Mouse (Mus musculus): ENCODE results near the gene Onecut3. TPM values are rescaled to one million over a fixed set of nuclear protein-coding genes. Genes with fewer than 3 reads are reported as not detected.
A peak's percentile ranks its signal among the peaks of the same experiment; 100 is the strongest.

The Onecut3 gene
- polyA plus RNA-seq, 1 experiment from 2014 or later, result not detected

DNA sequence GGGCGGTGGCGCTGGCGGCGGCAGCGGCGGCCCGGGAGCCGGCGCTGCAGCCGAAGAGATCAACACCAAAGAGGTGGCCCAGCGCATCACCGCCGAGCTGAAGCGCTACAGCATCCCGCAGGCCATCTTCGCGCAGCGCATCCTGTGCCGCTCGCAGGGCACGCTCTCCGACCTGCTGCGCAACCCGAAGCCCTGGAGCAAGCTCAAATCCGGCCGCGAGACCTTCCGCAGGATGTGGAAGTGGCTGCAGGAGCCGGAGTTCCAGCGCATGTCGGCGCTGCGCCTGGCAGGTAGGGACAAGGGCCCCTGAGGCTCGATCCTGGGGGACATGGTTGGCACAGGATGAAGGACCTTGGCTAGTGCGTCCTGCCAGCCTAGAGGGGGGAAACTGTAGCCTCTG, 1.3 kb downstream of the Onecut3 start:
- ATAC-seq (ENCODE audit: low read depth), result no peak
- WGBS, result 0% methylated on average over 35 of the region's 35 CpGs
- Histone ChIP-seq H3K4me3 (ENCODE audit: low read length) (peak overlapping the region; percentile 45), H3K9me3 (ENCODE audit: control insufficient read depth, low read length) (no peaks in the 10 kb centered on the region), H3K4me1 (replicated peaks; ENCODE audit: control insufficient read depth, insufficient read depth, low read length) (peaks cover 14% of the 10 kb centered on the region), H3K9ac (ENCODE audit: low read length) (no peak overlapping the region), H3K4me2 (ENCODE audit: low read depth, low read length) (peak overlapping the region; percentile 70), H3K27me3 (ENCODE audit: control insufficient read depth, insufficient read depth, low read depth, low read length) (peaks cover 98% of the 10 kb centered on the region), H3K36me3 (ENCODE audit: control insufficient read depth, insufficient read depth, low read length) (no peaks in the 10 kb centered on the region), H3K27ac (ENCODE audit: low read length) (no peak overlapping the region)

DNA sequence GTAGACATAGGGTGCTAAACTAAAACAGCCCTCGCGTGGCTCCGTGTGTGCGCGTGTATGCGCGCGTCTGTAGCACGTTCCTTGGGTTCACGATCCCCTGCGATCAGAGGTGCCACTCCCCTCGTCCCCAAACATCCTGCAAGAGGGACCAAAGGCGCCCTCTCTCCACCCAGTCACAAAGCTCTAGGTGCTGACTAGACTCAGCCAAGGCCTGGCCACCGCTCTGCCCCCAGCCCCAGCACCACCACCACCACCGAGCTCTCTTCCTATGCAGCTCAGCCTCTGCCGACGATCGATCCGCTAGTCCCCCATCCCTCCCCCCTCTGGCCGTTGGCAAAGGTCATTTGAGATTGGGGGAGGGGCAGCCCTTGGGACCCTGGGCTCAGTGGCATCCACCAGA, 1.8 kb downstream of the Onecut3 start:
- WGBS, result 2% methylated on average over 20 of the region's 20 CpGs
- Histone ChIP-seq H3K36me3 (ENCODE audit: control insufficient read depth, insufficient read depth, low read length) (no peaks in the 10 kb centered on the region), H3K9ac (ENCODE audit: low read length) (no peak overlapping the region), H3K4me3 (ENCODE audit: low read length) (no peak overlapping the region), H3K4me2 (ENCODE audit: low read depth, low read length) (no peak overlapping the region), H3K27me3 (ENCODE audit: control insufficient read depth, insufficient read depth, low read depth, low read length) (peaks cover 98% of the 10 kb centered on the region), H3K4me1 (replicated peaks; ENCODE audit: control insufficient read depth, insufficient read depth, low read length) (peaks cover 14% of the 10 kb centered on the region), H3K9me3 (ENCODE audit: control insufficient read depth, low read length) (no peaks in the 10 kb centered on the region), H3K27ac (ENCODE audit: low read length) (no peak overlapping the region)
- no peak for ATAC-seq (ENCODE audit: low read depth)

DNA sequence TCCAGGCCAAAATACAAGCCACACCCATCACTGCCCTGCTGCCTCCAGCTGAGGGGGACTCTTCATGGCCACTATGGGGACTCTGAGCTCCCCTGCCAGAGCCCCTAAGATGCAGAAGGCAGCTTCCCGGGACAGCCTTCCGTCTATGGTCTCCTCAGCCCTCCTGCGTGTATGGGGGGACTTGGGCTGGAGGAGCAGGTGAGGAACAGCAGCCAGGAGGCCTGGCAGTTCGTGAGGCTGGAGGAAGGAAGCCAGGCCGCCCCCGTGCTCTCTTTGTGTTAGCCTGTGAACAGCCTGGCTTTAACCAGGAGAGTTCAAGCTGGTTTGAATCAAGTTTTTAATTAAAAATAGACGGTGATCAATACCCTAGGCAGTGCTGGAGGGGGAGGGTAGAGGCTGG, 7.7 kb downstream of the Onecut3 start:
- Histone ChIP-seq H3K4me3 (ENCODE audit: low read length) (no peak overlapping the region), H3K9ac (ENCODE audit: low read length) (no peak overlapping the region), H3K4me2 (ENCODE audit: low read depth, low read length) (no peak overlapping the region), H3K36me3 (ENCODE audit: control insufficient read depth, insufficient read depth, low read length) (no peaks in the 10 kb centered on the region), H3K27ac (ENCODE audit: low read length) (no peak overlapping the region), H3K4me1 (replicated peaks; ENCODE audit: control insufficient read depth, insufficient read depth, low read length) (no peaks in the 10 kb centered on the region), H3K27me3 (ENCODE audit: control insufficient read depth, insufficient read depth, low read depth, low read length) (peaks cover 80% of the 10 kb centered on the region), H3K9me3 (ENCODE audit: control insufficient read depth, low read length) (no peaks in the 10 kb centered on the region)
- no peak for ATAC-seq (ENCODE audit: low read depth)
- 3% methylated on average over 7 of the region's 7 CpGs for WGBS

DNA sequence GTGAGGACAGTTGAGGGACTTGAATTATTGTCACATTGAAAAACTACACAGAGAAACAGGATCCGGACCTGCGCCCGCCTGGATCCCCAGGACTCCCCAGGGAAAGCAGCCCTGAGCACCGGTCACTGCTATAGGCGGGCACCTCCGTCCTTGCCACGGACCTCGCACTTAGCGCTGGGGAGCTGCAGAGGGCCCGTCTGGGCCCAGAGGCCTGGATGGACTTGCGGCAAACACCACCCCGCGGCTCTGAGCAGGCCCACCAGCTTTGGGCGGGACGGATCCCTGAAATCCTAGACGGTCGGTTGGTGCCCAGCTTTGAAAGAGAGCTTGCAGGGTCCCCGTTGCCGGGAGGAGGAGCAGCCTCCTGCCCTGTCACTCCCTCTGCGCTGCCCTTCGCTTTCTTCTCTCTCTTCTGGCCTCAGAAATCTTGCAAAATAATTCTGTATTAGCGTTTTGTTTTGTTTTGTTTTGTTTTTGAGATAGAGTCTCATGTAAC, 8.2 kb downstream of the Onecut3 start:
- H3K27me3 ChIP-seq (ENCODE audit: control insufficient read depth, insufficient read depth, low read depth, low read length), result peaks cover 78% of the 10 kb centered on the region
- H3K9ac ChIP-seq (ENCODE audit: low read length), result no peak overlapping the region
- WGBS, result 4% methylated on average over 22 of the region's 22 CpGs
- H3K4me2 ChIP-seq (ENCODE audit: low read depth, low read length), result no peak overlapping the region
- ATAC-seq (ENCODE audit: low read depth), result no peak
- H3K27ac ChIP-seq (ENCODE audit: low read length), result no peak overlapping the region
- no peaks in the 10 kb centered on the region for H3K4me1 ChIP-seq (replicated peaks; ENCODE audit: control insufficient read depth, insufficient read depth, low read length)
- no peaks in the 10 kb centered on the region for H3K36me3 ChIP-seq (ENCODE audit: control insufficient read depth, insufficient read depth, low read length)
- H3K4me3 ChIP-seq (ENCODE audit: low read length), result no peak overlapping the region
- H3K9me3 ChIP-seq (ENCODE audit: control insufficient read depth, low read length), result no peaks in the 10 kb centered on the region

DNA sequence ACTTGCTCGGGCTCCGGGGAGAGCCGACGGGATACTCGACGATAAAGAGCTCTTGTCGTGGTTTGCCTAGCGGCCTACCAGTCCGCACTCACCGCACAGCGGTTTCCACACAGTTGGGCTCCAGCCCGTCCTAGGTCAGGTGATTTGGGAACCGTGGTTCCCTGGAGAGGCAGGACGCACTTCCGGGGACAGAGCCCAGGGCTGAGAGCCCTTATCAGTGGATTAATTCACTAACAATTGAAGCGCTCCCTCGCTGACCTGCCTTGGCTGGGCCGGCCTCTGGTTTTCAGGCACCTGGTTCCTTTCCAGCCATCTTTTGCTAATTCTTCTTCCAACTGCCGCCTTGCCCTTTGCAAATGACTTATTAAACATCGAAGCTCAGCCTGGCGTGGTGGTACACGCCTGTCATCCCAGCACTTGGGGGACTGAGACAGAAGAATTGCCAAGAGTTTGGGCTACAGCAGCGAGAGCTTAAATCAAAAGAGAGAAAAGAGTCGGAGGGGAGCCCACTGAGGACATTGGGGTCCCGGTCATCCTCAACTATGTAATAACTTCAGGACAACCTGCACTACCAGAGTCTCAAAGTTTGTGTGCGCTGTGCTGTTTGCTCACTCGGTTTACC, 9.1 kb downstream of the Onecut3 start:
- 2% methylated on average over 27 of the region's 27 CpGs for WGBS
- no peak overlapping the region for H3K4me2 ChIP-seq (ENCODE audit: low read depth, low read length)
- H3K9me3 ChIP-seq (ENCODE audit: control insufficient read depth, low read length), result no peaks in the 10 kb centered on the region
- peaks cover 75% of the 10 kb centered on the region for H3K27me3 ChIP-seq (ENCODE audit: control insufficient read depth, insufficient read depth, low read depth, low read length)
- H3K36me3 ChIP-seq (ENCODE audit: control insufficient read depth, insufficient read depth, low read length), result no peaks in the 10 kb centered on the region
- no peak overlapping the region for H3K4me3 ChIP-seq (ENCODE audit: low read length)
- H3K9ac ChIP-seq (ENCODE audit: low read length), result no peak overlapping the region
- ATAC-seq (ENCODE audit: low read depth), result peak; percentile 82
- H3K4me1 ChIP-seq (replicated peaks; ENCODE audit: control insufficient read depth, insufficient read depth, low read length), result no peaks in the 10 kb centered on the region
- H3K27ac ChIP-seq (ENCODE audit: low read length), result no peak overlapping the region

DNA sequence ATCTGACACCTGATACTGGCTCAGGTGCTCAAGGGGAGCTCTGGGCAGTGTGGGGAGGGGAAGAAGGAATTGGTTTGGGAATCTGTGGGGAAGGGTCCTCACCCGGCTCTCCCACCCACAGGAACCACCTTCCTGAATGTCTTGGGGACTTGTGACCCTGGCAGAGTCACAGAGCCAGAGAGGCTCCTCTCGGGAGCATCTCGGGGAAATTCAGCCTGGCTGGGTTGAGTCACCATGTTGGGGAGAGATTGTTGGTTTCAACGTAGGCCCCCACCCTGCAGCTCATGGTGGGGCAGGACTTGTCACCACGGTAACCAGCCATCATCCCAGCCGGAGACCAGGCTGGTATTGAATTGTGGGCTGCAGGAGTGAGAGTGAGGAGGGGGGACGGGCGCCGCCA, 10.1 kb downstream of the Onecut3 start:
- H3K9me3 ChIP-seq (ENCODE audit: control insufficient read depth, low read length), result no peaks in the 10 kb centered on the region
- H3K4me1 ChIP-seq (replicated peaks; ENCODE audit: control insufficient read depth, insufficient read depth, low read length), result 0 out of 2 replicates have a peak, but pooled peaks cover 2% of the 10 kb centered on the region
- no peak overlapping the region for H3K27ac ChIP-seq (ENCODE audit: low read length)
- no peak overlapping the region for H3K4me2 ChIP-seq (ENCODE audit: low read depth, low read length)
- ATAC-seq (ENCODE audit: low read depth), result no peak
- H3K4me3 ChIP-seq (ENCODE audit: low read length), result no peak overlapping the region
- peaks cover 68% of the 10 kb centered on the region for H3K27me3 ChIP-seq (ENCODE audit: control insufficient read depth, insufficient read depth, low read depth, low read length)
- WGBS, result 4% methylated on average over 9 of the region's 9 CpGs
- H3K36me3 ChIP-seq (ENCODE audit: control insufficient read depth, insufficient read depth, low read length), result no peaks in the 10 kb centered on the region
- H3K9ac ChIP-seq (ENCODE audit: low read length), result no peak overlapping the region

DNA sequence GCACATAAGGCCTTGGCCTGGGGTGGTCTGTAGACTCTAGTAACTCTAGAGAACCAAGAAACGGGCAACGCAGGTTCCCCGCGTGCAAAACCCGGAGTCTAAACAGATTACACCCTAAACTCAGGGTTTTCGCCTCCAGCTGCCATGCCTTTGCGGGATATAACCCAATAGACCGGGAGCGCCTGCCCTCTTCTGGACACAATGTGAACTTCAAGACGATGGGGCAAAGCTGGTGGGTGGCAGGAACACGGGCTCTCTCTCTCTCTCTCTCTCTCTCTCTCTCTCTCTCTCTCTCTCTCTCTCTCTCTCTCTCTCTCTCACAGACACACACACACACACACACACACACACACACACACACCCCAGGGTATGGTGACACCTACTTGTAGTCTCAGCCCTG, 11.6 kb downstream of the Onecut3 start:
- 0 out of 2 replicates have a peak, but pooled peaks have one; percentile 7 for ATAC-seq (ENCODE audit: low read depth)
- Histone ChIP-seq H3K27ac (ENCODE audit: low read length) (no peak overlapping the region), H3K36me3 (ENCODE audit: control insufficient read depth, insufficient read depth, low read length) (no peaks in the 10 kb centered on the region), H3K4me3 (ENCODE audit: low read length) (no peak overlapping the region), H3K27me3 (ENCODE audit: control insufficient read depth, insufficient read depth, low read depth, low read length) (peaks cover 58% of the 10 kb centered on the region), H3K4me2 (ENCODE audit: low read depth, low read length) (no peak overlapping the region), H3K9me3 (ENCODE audit: control insufficient read depth, low read length) (no peaks in the 10 kb centered on the region), H3K9ac (ENCODE audit: low read length) (no peak overlapping the region), H3K4me1 (replicated peaks; ENCODE audit: control insufficient read depth, insufficient read depth, low read length) (0 out of 2 replicates have a peak, but pooled peaks cover 2% of the 10 kb centered on the region)
- 0% methylated on average over 11 of the region's 11 CpGs for WGBS

DNA sequence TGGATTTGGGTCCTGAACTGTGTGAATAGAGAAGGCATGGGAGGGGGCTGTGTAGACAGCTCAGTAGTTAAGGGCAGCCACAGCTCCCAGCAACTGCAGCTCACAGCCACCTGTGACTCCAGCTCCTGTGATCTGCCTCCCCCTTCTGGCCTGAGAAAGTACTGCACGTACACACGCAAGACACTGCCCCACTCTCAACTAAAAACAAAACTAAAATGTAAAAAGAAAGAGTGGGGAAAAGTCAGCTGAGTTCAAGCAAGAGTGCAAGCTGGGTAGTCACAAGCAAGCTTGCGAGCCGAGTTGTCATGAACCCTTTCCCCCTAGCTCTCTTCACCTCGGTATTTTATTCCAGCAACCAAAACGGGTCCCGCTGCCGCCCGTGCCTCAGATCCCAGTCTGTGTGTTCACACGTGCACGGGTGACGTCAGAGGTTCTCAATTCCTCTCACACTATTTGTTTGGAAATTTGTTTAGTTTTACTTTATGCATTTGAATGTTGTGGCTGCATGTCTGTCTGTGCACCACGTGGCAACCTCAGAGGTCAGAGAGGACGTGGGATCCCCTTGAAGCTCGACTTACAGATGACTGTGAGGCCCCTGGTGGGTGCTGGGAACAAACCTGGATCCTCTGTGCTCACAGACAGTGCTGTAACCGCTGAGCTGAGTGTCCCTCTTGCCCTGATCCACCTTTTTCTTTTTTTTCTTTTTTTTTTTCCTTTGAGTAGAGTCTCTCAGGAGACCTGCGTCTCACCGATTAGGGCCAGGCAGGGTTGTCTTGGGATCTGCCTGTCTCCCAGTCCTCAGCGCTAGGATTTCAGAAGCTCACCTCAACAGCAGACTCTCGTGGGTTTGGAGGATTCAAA, 15.0 kb downstream of the Onecut3 start:
- ATAC-seq (ENCODE audit: low read depth), result peak; percentile 53
- H3K36me3 ChIP-seq (ENCODE audit: control insufficient read depth, insufficient read depth, low read length), result no peaks in the 10 kb centered on the region
- H3K27me3 ChIP-seq (ENCODE audit: control insufficient read depth, insufficient read depth, low read depth, low read length), result peaks cover 50% of the 10 kb centered on the region
- 0 out of 2 replicates have a peak, but pooled peaks cover 2% of the 10 kb centered on the region for H3K4me1 ChIP-seq (replicated peaks; ENCODE audit: control insufficient read depth, insufficient read depth, low read length)
- peak overlapping the region; percentile 52 for H3K9ac ChIP-seq (ENCODE audit: low read length)
- no peaks in the 10 kb centered on the region for H3K9me3 ChIP-seq (ENCODE audit: control insufficient read depth, low read length)
- 7% methylated on average over 20 of the region's 20 CpGs for WGBS
- H3K4me3 ChIP-seq (ENCODE audit: low read length), result peak overlapping the region; percentile 53
- peak overlapping the region; percentile 76 for H3K4me2 ChIP-seq (ENCODE audit: low read depth, low read length)
- no peak overlapping the region for H3K27ac ChIP-seq (ENCODE audit: low read length)

DNA sequence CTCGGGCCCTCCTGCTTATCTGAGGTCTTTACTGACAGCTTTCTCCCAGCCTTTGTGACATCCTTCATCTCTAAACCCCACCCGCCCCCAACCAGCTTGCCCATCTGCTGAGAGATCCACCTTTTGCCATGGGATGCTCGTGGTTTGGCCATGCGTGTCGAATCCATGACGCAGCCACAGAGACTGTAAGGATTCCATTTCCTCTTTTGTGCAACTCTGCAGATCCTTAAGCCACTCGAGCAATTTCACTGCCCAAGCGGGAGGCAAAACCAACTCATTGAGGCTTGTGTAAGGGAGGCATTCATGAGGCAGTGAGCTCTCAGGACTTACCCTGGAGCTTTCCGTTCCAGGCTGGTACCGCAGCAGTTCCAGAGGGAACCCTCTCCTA, 15.6 kb downstream of the Onecut3 start:
- Histone ChIP-seq H3K4me2 (ENCODE audit: low read depth, low read length) (no peak overlapping the region), H3K4me3 (ENCODE audit: low read length) (no peak overlapping the region), H3K27me3 (ENCODE audit: control insufficient read depth, insufficient read depth, low read depth, low read length) (peaks cover 50% of the 10 kb centered on the region), H3K27ac (ENCODE audit: low read length) (no peak overlapping the region), H3K9me3 (ENCODE audit: control insufficient read depth, low read length) (no peaks in the 10 kb centered on the region), H3K4me1 (replicated peaks; ENCODE audit: control insufficient read depth, insufficient read depth, low read length) (0 out of 2 replicates have a peak, but pooled peaks cover 2% of the 10 kb centered on the region), H3K9ac (ENCODE audit: low read length) (no peak overlapping the region), H3K36me3 (ENCODE audit: control insufficient read depth, insufficient read depth, low read length) (no peaks in the 10 kb centered on the region)
- no peak for ATAC-seq (ENCODE audit: low read depth)
- WGBS, result 45% methylated on average over 10 of the region's 10 CpGs

Data from lung, embryonic 16.5 days (tissue).